Mouse (Mus musculus) forelimb bud, embryonic 11.5 days (tissue): Measurements from ENCODE around the gene Sipa1.

ENCODE experiments used
- DNase-seq: peaks from one replicate; pipeline ENCODE4 v3.0.0-alpha.2; 2012; ENCODE audit warnings: low read depth, low spot score

Gene Sipa1

GRCm38 (mm10) chr19:5686437-5686836, 22.9 kb upstream of the Sipa1 start:
- no peak for DNase-seq

GRCm38 (mm10) chr19:5685861-5686260, 22.4 kb upstream of the Sipa1 start:
- DNase-seq: no peak

GRCm38 (mm10) chr19:5685431-5685830, 21.9 kb upstream of the Sipa1 start:
- DNase-seq: no peak

- no peak for DNase-seq
Observed at GRCm38 (mm10) chr19:5684985-5685384, 21.5 kb upstream of the Sipa1 start.

- DNase-seq: no peak
Observed at GRCm38 (mm10) chr19:5684236-5684635, 20.7 kb upstream of the Sipa1 start.

GRCm38 (mm10) chr19:5680432-5680831, 16.9 kb upstream of the Sipa1 start:
- DNase-seq: no peak

- DNase-seq: no peak
Observed at GRCm38 (mm10) chr19:5668372-5668771, 4.9 kb upstream of the Sipa1 start.

GRCm38 (mm10) chr19:5666386-5666785, 2.9 kb upstream of the Sipa1 start:
- no peak for DNase-seq

GRCm38 (mm10) chr19:5665465-5665864, 2.0 kb upstream of the Sipa1 start:
- no peak for DNase-seq

- no peak for DNase-seq
Observed at GRCm38 (mm10) chr19:5664669-5665257, 1.3 kb upstream of the Sipa1 start.

GRCm38 (mm10) chr19:5662310-5662709, 1.2 kb downstream of the Sipa1 start:
- no peak for DNase-seq

- DNase-seq: no peak
Observed at GRCm38 (mm10) chr19:5660942-5661751, 2.4 kb downstream of the Sipa1 start.

- DNase-seq: no peak
Observed at GRCm38 (mm10) chr19:5654720-5655298, 8.7 kb downstream of the Sipa1 start.

GRCm38 (mm10) chr19:5653969-5654719, 9.4 kb downstream of the Sipa1 start:
- peak; percentile 56 for DNase-seq

- no peak for DNase-seq
Observed at GRCm38 (mm10) chr19:5652570-5652969, 10.9 kb downstream of the Sipa1 start.

- DNase-seq: no peak
Observed at GRCm38 (mm10) chr19:5651502-5652274, 11.8 kb downstream of the Sipa1 start.

GRCm38 (mm10) chr19:5649298-5649741, 14.2 kb downstream of the Sipa1 start:
- DNase-seq: no peak

- DNase-seq: peak; percentile 85
Observed at GRCm38 (mm10) chr19:5648401-5649297, 14.9 kb downstream of the Sipa1 start.

GRCm38 (mm10) chr19:5647791-5648190, 15.7 kb downstream of the Sipa1 start:
- no peak for DNase-seq

GRCm38 (mm10) chr19:5646731-5647330, 16.7 kb downstream of the Sipa1 start:
- no peak for DNase-seq
